Mouse (Mus musculus) cerebellum, adult 2 months (tissue): ENCODE measurements at regions not wholly inside any gene's neighbourhood (a gene's known extent, or its start where the extent isn't known, plus 50 kb on each side); places are given as distances from the start of the nearest gene placed in this dataset.

Source experiments
- DNase-seq, 2 experiments: peaks; one replicate each; pipeline ENCODE4 v3.0.0; 2021
- H3K27ac ChIP-seq: fragments of 200-500 bp; 2 replicates; pipeline ENCODE4 v1.5.1; 2012; ENCODE audit warnings: low read length, control low read depth, inconsistent platforms; ENCODE audit not compliant: insufficient read depth
- H3K27me3 ChIP-seq: fragments of 200-500 bp; 2 replicates; pipeline ENCODE4 v1.6.1; 2012; ENCODE audit warnings: inconsistent platforms, mild to moderate bottlenecking, low read length, moderate library complexity; ENCODE audit not compliant: control insufficient read depth, insufficient read depth
- H3K4me1 ChIP-seq: fragments of 200-500 bp; 2 replicates; pipeline ENCODE4 v1.6.1; 2011; ENCODE audit warnings: low read length; ENCODE audit not compliant: control insufficient read depth, insufficient read depth
- H3K4me3 ChIP-seq: fragments of 200-500 bp; replicated peaks from 2 replicates; pipeline ENCODE3; 2011; ENCODE audit warnings: mild to moderate bottlenecking, low read depth, low read length, control low read depth; ENCODE audit not compliant: insufficient read depth
- CTCF ChIP-seq: fragments of 200-500 bp; IDR thresholded peaks from 2 replicates; pipeline ENCODE4 v1.5.1; 2011; ENCODE audit warnings: low read depth, mild to moderate bottlenecking, control low read depth, low read length, moderate library complexity, borderline replicate concordance; ENCODE audit not compliant: insufficient read depth
- POLR2A ChIP-seq: fragments of 200-500 bp; IDR thresholded peaks from 2 replicates; pipeline ENCODE4 v1.6.1; 2011; ENCODE audit warnings: low read length, control low read depth, borderline replicate concordance; ENCODE audit not compliant: insufficient read depth
- WGBS: fragments of 180-500 bp; shearing (Covaris S2); methylation state at CpG from one replicate; pipeline ENCODE4 v1.1.7; 2018; 5-methylcytosine and 5-hydroxymethylcytosine counted together

- H3K4me1 ChIP-seq = no peaks in the 10 kb centered on the region
- WGBS = 39% methylated on average over 2 of the region's 2 CpGs
- no peak overlapping the region for H3K27ac ChIP-seq
- no peaks in the 10 kb centered on the region for H3K27me3 ChIP-seq
- no peak for TF ChIP-seq CTCF
- TF ChIP-seq POLR2A = no peak
- H3K4me3 ChIP-seq = no peak overlapping the region
- no peak for DNase-seq
Measured at GRCm38 (mm10) chr6:64982132-64982531, 60.3 kb upstream of the Smarcad1 start.
